Mouse (Mus musculus) lung, postnatal 14 days (tissue): ENCODE data around the gene Ikzf1.

Experiments used
- DNase-seq: peaks from one replicate; pipeline ENCODE4 v3.0.0; 2021

Gene Ikzf1

GRCm38 (mm10) chr11:11690845-11691196 lies 6.0 kb downstream of the Ikzf1 start:
- DNase-seq = no peak

- DNase-seq = no peak
These were observed 6.7 kb downstream of the Ikzf1 start for GRCm38 (mm10) chr11:11691324-11692058.

- DNase-seq = no peak
These were observed 7.9 kb downstream of the Ikzf1 start for GRCm38 (mm10) chr11:11692558-11693166.

DNA sequence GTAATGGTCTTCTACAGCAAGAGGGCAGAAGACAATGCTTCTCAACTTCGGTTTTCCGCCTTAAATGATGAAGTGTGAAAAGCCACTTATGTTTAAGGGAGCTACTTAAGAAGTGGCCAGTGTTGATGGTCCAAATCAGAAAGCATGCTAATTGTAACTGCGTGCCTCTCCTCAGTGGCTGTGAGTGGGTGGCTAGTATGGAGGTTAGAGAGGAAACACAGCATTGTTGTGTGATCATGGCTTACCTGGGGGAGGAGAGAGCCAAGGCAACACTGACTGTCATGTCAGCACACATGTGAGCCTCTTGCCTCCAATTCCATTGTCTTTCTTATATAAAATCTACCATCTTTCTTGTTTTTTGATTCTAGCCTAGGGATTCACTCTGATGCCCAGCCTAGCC lies 8.6 kb downstream of the Ikzf1 start:
- DNase-seq = no peak

DNA sequence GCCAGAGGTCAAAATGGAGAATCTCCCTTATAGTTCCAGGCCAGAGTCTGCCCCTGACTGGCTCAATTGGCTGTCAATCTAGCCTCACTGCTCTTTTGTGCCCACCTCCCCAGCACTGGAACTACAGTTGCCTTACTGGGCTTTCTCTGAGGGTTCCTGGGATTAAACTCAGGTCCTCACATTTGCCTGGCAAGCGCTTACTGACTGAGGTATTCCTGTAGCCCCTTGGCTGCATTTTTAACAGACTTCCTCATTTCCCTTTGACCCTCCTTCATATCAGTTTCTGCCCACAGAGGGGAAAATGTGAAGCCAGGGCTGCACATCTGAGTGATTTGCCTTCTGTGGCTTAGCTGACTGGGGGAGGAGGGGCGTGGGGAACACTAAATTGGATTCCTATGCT lies 9.3 kb downstream of the Ikzf1 start:
- DNase-seq = no peak

DNA sequence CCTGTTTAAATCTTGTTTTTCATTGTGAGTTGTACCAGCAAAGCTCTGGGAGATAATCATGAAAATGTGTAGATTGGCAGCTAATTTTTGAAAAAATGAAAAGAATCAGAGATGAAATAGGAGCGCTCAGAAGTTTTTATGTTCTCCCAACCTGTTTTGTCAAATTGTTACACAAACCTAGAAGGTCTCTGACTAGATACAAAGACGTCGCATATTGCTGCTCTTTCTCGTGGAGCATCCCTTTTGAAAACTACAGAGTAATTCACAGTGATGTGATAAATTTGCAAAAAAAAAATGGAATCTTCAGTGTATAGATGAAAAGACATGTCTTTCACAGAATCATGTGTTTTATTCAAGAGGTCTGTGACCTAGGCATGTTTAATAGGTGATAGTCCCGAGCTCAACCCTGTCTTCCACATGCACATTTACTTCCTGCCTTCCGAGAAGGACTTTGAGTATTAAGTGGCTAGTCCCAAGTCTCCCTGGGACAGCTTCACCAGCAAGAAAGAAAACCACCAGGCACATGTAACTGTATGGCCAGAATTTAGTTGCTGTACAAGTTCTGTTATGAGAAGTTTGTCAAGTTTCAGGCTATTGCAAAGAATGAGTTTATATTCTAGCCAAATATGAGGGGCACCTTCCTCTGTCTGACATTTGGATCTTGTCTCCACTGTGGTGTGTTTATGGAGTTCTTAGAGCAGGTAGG lies 9.8 kb downstream of the Ikzf1 start:
- no peak for DNase-seq

DNA sequence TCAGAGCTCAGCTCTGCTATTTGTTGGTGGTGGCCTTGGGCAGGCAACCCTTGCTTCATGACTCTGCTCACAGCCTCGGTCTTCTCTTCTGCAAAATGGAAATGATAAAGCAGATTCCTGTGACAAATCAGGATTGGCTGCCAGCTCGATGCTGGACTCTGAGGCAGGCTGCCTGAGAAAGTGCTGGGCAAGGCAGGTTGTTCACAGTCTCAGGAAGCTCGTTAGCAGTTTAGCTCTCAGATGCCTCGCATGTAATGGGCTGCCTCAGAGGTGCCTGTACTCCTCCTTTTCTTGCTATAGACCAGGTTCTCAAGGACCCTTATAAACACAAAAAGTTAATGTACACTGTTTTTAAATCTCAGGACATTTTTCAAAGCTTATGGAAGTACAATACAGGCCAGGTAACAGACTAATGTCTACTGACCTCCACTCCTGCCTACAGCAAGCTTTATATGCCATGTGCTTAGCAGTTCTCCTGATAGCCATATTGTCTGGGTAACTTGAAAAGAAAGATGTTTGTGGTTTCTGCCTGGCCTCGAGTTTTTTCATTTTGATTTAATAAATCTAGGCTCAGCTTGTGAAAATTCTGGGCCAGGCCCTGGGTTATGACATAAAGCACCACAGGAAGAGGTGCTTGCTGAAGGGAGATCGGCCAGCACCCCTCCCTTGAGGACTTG lies 10.5 kb downstream of the Ikzf1 start:
- DNase-seq = no peak

GRCm38 (mm10) chr11:11695907-11696306 lies 11.1 kb downstream of the Ikzf1 start:
- DNase-seq = no peak

- DNase-seq = no peak
These were observed 12.0 kb downstream of the Ikzf1 start for GRCm38 (mm10) chr11:11696814-11697213.

GRCm38 (mm10) chr11:11701378-11701777 lies 16.6 kb downstream of the Ikzf1 start:
- DNase-seq = no peak

- no peak for DNase-seq
These were observed 19.0 kb downstream of the Ikzf1 start for GRCm38 (mm10) chr11:11703776-11704175.

DNA sequence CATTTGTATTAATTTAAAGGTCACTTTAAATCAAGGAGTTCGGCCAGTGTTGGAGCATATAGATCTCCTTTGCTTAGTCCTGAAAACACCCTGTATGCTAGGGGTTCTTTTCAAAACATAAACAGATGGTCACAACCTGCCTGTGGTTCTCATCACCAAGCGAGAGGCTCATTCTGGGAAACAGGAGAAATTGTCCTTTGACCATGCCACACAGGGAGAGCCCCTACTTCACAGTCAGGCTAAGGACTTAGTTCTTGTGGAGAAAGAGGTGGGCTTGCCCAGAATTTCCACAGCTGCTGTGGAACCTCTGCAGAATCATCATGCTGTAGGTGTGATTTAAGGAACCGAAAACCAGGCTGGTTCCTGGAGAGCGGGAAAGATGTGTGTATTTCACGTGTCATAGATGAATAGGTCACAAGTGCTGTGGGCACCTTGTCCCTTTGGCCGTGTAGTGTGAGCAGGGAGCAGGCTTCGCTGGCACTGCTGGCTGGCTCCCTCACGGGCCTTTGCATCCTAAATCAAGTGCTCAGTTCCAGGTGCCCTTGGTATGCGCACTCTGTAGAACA lies 23.4 kb downstream of the Ikzf1 start:
- no peak for DNase-seq

GRCm38 (mm10) chr11:11709311-11709710 lies 24.5 kb downstream of the Ikzf1 start:
- DNase-seq = no peak

DNA sequence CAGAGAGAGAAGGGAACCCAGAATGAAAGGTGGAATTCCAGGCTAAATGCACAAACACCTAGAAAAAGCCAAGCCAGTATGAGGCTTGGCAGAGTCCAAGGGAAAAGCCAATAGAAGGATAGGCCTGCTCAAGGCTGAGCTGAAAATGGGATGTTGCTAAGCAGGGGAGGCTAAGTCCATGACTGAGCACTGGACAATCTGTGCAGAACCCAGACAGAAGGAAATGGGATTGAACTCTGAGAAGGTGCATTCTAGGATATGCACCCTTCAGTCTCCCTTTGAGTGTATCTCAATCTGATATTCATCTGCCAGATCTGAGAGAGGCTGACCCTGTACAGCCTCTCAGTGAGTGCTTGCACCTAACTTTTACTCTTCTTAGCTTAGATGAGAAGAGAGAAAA lies 25.9 kb downstream of the Ikzf1 start:
- no peak for DNase-seq

DNA sequence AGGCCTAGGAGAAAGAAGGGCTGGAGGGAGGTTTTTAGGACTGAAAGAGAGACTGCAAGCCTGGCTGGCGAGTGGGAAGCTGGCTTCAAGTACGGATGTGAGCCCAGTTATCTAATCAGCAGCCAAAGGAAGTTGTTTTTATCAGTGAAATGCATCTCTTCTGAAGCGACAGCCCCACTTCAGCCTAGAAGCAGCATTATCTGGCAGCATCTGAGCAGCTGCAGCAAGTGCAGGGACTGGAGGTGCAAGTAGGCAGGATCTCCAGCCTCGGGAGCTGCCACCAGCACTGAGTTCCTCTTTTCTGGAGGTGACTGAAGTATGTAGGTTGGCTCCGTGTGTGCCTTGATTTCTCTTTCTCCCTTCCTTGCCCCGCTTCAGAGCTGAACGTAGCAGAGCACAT lies 26.9 kb downstream of the Ikzf1 start:
- DNase-seq = no peak

DNA sequence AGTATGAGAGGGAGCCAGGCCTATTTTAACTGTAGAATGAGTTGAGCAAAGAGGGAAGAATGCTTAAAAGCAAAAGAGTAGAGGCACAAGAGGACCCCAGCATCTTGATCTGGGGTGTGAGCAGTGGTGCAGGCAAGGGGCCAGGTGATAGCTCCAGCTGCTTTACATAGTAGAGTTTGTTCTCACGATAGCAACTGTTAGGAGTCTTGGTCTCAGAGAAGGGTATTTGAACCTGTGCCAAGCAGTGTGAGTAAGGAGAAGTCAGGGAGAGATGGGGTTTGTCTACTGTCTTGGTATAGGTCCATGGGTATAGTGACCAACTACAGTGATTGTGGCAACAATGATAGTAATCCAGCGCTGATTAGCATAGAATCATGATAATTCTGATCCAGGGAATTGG lies 29.9 kb downstream of the Ikzf1 start:
- DNase-seq = no peak

DNA sequence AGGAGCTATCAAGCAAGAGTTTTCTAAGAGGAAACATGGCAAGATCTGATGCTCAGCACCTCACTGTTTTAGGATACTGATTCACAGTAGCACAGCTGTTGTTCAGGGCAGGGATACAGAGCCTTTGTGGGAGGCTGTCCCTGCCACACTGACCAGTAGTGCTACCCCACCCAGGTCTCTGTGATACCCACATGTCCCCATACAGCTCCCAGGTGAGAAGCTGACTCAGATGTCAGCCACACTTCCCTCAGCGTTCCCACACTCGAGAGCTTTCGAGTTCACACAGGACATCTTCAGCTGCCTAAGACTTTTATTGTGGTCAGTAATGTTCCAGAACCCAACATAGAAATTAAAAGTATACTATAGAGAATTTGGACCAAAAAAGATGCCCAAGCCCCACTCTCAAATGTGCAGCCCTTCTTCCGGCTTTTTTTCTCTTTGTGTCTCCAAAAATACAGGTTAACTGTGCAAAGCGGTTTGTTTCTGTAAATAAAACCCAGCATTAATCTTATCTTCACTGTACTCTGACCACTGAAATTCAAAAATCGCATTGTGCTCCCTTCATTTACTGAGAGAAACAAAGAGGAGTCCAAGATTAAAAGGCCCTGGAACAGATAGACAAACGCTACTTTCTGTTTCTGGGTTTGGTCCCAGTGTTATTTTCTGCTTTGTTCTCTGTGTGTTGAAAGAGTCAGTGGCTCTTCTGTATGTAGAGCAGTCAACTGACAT lies 31.3 kb downstream of the Ikzf1 start:
- no peak for DNase-seq

- no peak for DNase-seq
These were observed 31.9 kb downstream of the Ikzf1 start for GRCm38 (mm10) chr11:11716692-11717037.

- no peak for DNase-seq
These were observed 32.9 kb downstream of the Ikzf1 start for GRCm38 (mm10) chr11:11717606-11718167.

DNA sequence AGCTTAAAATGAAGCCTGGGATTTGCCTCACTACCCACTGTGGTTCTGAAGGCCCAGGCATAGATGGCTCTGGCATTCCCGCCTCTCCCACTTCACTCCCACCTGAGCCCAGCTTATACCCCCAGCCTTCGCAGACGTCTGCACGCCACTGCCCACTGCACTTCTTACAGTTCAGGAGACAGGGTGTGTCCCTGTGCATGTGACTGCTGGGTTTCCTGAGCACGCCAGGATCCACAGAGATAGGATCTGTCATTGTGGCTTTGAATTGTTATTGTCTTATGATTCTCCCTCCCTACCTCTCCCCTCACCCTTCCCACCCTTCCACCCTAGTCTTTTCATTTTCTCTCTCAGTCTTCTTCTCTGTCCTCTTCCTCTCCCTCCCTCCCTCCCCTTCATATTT lies 34.9 kb downstream of the Ikzf1 start:
- no peak for DNase-seq

- DNase-seq = no peak
These were observed 40.6 kb downstream of the Ikzf1 start for GRCm38 (mm10) chr11:11725252-11725875.
